Mouse (Mus musculus): ENCODE results near the gene Ltb.
A peak's percentile ranks its signal among the peaks of the same experiment; 100 is the strongest.

The Ltb gene

GRCm38 (mm10) chr17:35194844-35195630 is 798 bp downstream of the Ltb start:
- DNase-seq (ENCODE audit: low spot score), result no peak

- DNase-seq (ENCODE audit: low spot score), result peak; percentile 75
These were observed 1.5 kb downstream of the Ltb start for GRCm38 (mm10) chr17:35195631-35196320.

GRCm38 (mm10) chr17:35196321-35196641 is 2.0 kb downstream of the Ltb start:
- DNase-seq (ENCODE audit: low spot score), result no peak

GRCm38 (mm10) chr17:35197126-35197525 is 2.9 kb downstream of the Ltb start:
- no peak for DNase-seq (ENCODE audit: low spot score)

- no peak for DNase-seq (ENCODE audit: low spot score)
These were observed 3.8 kb downstream of the Ltb start for GRCm38 (mm10) chr17:35198029-35198428.

- DNase-seq (ENCODE audit: low spot score), result no peak
These were observed 4.7 kb downstream of the Ltb start for GRCm38 (mm10) chr17:35198946-35199345.

- DNase-seq (ENCODE audit: low spot score), result no peak
These were observed 6.2 kb downstream of the Ltb start for GRCm38 (mm10) chr17:35200398-35200797.

GRCm38 (mm10) chr17:35201128-35201527 is 6.9 kb downstream of the Ltb start:
- no peak for DNase-seq (ENCODE audit: low spot score)

GRCm38 (mm10) chr17:35201787-35202186 is 7.5 kb downstream of the Ltb start, which contains the start of gene Tnf:
TSS of gene Tnf (minus strand) at chr17:35202007.
- DNase-seq (ENCODE audit: low spot score), result peak; percentile 28

GRCm38 (mm10) chr17:35202442-35202841 is 8.2 kb downstream of the Ltb start:
- DNase-seq (ENCODE audit: low spot score), result no peak

GRCm38 (mm10) chr17:35204494-35205379 is 10.5 kb downstream of the Ltb start, which contains the start of gene Lta:
TSS of gene Lta (minus strand) at chr17:35205351.
- no peak for DNase-seq (ENCODE audit: low spot score)

GRCm38 (mm10) chr17:35205380-35205769 is 11.1 kb downstream of the Ltb start:
- no peak for DNase-seq (ENCODE audit: low spot score)

- no peak for DNase-seq (ENCODE audit: low spot score)
These were observed 15.7 kb downstream of the Ltb start for GRCm38 (mm10) chr17:35209785-35210535.

GRCm38 (mm10) chr17:35210593-35210992 is 16.4 kb downstream of the Ltb start:
- no peak for DNase-seq (ENCODE audit: low spot score)

GRCm38 (mm10) chr17:35213071-35213470 is 18.8 kb downstream of the Ltb start:
- no peak for DNase-seq (ENCODE audit: low spot score)

- no peak for DNase-seq (ENCODE audit: low spot score)
These were observed 24.4 kb downstream of the Ltb start for GRCm38 (mm10) chr17:35218516-35219193.

GRCm38 (mm10) chr17:35219601-35220041 is 25.4 kb downstream of the Ltb start:
- no peak for DNase-seq (ENCODE audit: low spot score)

GRCm38 (mm10) chr17:35220156-35220952 is 26.1 kb downstream of the Ltb start, which contains the start of gene Gm16181:
TSS of gene Gm16181 (plus strand) at chr17:35220834.
- no peak for DNase-seq (ENCODE audit: low spot score)

GRCm38 (mm10) chr17:35222299-35222698 is 28.1 kb downstream of the Ltb start:
- no peak for DNase-seq (ENCODE audit: low spot score)

GRCm38 (mm10) chr17:35224641-35225040 is 30.4 kb downstream of the Ltb start:
- no peak for DNase-seq (ENCODE audit: low spot score)

Data from ovary, postnatal 14 days (tissue).